Mouse (Mus musculus) embryonic fibroblast, embryonic 13.5 days (primary cell): ENCODE measurements at regions not wholly inside any gene's neighbourhood (a gene's known extent, or its start where the extent isn't known, plus 50 kb on each side); places are given as distances from the start of the nearest gene placed in this dataset.

Experiments
- CTCF ChIP-seq: IDR thresholded peaks from 2 replicates; pipeline ENCODE4 v1.5.1; 2011; ENCODE audit warnings: mild to moderate bottlenecking, control low read depth, low read length, moderate library complexity, borderline replicate concordance; ENCODE audit not compliant: insufficient read depth
- POLR2A ChIP-seq: IDR thresholded peaks from 2 replicates; pipeline ENCODE4 v1.6.1; 2011; ENCODE audit warnings: low read depth, mild to moderate bottlenecking, control low read depth, low read length, moderate library complexity

GRCm38 (mm10) chr17:51631574-51631973 is 201.5 kb downstream of the Satb1 start:
- TF ChIP-seq CTCF, result no peak
- no peak for TF ChIP-seq POLR2A
